Mouse (Mus musculus) myocyte (in vitro differentiated cells): ENCODE measurements around the gene Calm5. TPM values are rescaled to one million over a fixed set of nuclear protein-coding genes. Genes with fewer than 3 reads are reported as not detected.

ENCODE experiments used
- H3K27me3 ChIP-seq: one replicate; pipeline ENCODE4 v1.6.1; 2011; ENCODE audit not compliant: control insufficient read depth, insufficient read depth, insufficient read length
- H3K36me3 ChIP-seq: one replicate; pipeline ENCODE4 v1.6.1; 2011; ENCODE audit not compliant: control insufficient read depth, insufficient read depth
- H3K4me2 ChIP-seq: one replicate; pipeline ENCODE4 v1.6.1; 2011; ENCODE audit warnings: low read depth, control low read depth
- H3K4me3 ChIP-seq: one replicate; pipeline ENCODE4 v1.5.1; 2011; ENCODE audit warnings: mild to moderate bottlenecking, control low read depth, moderate library complexity
- H3K79me2 ChIP-seq: one replicate; pipeline ENCODE4 v1.6.1; 2011; ENCODE audit not compliant: control insufficient read depth, insufficient read depth
- H3ac ChIP-seq: one replicate; pipeline ENCODE4 v1.6.1; 2011; ENCODE audit not compliant: control insufficient read depth, insufficient read length
- CEBPB ChIP-seq: IDR thresholded peaks from 2 replicates; pipeline ENCODE4 v1.6.1; 2011; ENCODE audit warnings: mild to moderate bottlenecking, moderate library complexity; ENCODE audit not compliant: poor library complexity, insufficient read depth, severe bottlenecking
- E2F4 ChIP-seq: IDR thresholded peaks from one replicate; pipeline ENCODE4 v1.6.1; 2011; ENCODE audit warnings: mild to moderate bottlenecking, control low read depth, moderate library complexity; ENCODE audit not compliant: insufficient read depth
- MAX ChIP-seq: IDR thresholded peaks from one replicate; pipeline ENCODE4 v1.6.1; 2011; ENCODE audit warnings: low read depth, mild to moderate bottlenecking, control low read depth
- MYOD1 ChIP-seq, 3 experiments: IDR thresholded peaks; one replicate each; pipeline ENCODE4 v1.6.1; 2011; ENCODE audit warnings: control low read depth in 2 of 3, low read depth in 2 of 3, mild to moderate bottlenecking in 2 of 3, moderate library complexity in 1 of 3; ENCODE audit not compliant: insufficient read length in 2 of 3, control insufficient read depth in 1 of 3
- MYOG ChIP-seq, 3 experiments: IDR thresholded peaks; one replicate each; pipeline ENCODE4 v1.6.1; 2011; ENCODE audit warnings: control low read depth in 2 of 3, low read depth in 2 of 3, mild to moderate bottlenecking in 2 of 3; ENCODE audit not compliant: insufficient read length in 2 of 3, control insufficient read depth in 1 of 3, insufficient read depth in 1 of 3
- POLR2A ChIP-seq: IDR thresholded peaks from one replicate; pipeline ENCODE4 v1.6.1; 2011; ENCODE audit warnings: low read depth, mild to moderate bottlenecking, control low read depth, moderate library complexity; ENCODE audit not compliant: insufficient read length
- POLR2AphosphoS2 ChIP-seq: IDR thresholded peaks from one replicate; pipeline ENCODE4 v1.6.1; 2011; ENCODE audit warnings: low read depth, control low read depth; ENCODE audit not compliant: insufficient read length
- REST ChIP-seq: IDR thresholded peaks from one replicate; pipeline ENCODE4 v1.6.1; 2011; ENCODE audit warnings: mild to moderate bottlenecking, control low read depth, moderate library complexity; ENCODE audit not compliant: insufficient read depth, insufficient read length
- SRF ChIP-seq: IDR thresholded peaks from one replicate; pipeline ENCODE4 v1.6.1; 2011; ENCODE audit warnings: low read depth; ENCODE audit not compliant: control insufficient read depth, insufficient read length
- TCF12 ChIP-seq: IDR thresholded peaks from one replicate; pipeline ENCODE4 v1.6.1; 2011; ENCODE audit warnings: mild to moderate bottlenecking, control low read depth; ENCODE audit not compliant: poor library complexity, insufficient read depth, severe bottlenecking
- TCF3 ChIP-seq: IDR thresholded peaks from one replicate; pipeline ENCODE4 v1.6.1; 2011; ENCODE audit warnings: low read depth, control low read depth; ENCODE audit not compliant: insufficient read length
- USF1 ChIP-seq: IDR thresholded peaks from one replicate; pipeline ENCODE4 v1.6.1; 2011; ENCODE audit warnings: low read depth, mild to moderate bottlenecking, control low read depth, moderate library complexity
- polyA plus RNA-seq: library from polyadenylated mRNA; unstranded; fragments of >200 nt; fragmentation: generic; extraction: Trizol; gene quantifications from one replicate; pipeline ENCODE4 v1.2.1, GENCODE M21; 2012; ENCODE audit warnings: missing spikeins

Calm5 gene
- polyA plus RNA-seq, 1 experiment: not detected

GRCm38 (mm10) chr13:3865648-3866354 lies 11.8 kb downstream of the Calm5 start:
- Histone ChIP-seq H3K4me3 (no peak overlapping the region), H3K36me3 (no peaks in the 10 kb centered on the region), H3K79me2 (no peaks in the 10 kb centered on the region), H3K27me3 (no peaks in the 10 kb centered on the region), H3ac (no peak overlapping the region), H3K4me2 (no peak overlapping the region)
- TF ChIP-seq MYOD1 (IDR thresholded peaks at IDR 0.05; ENCODE audit: control insufficient read depth in 1 of 3, insufficient read length in 2 of 3, low read depth in 2 of 3) (peak in 1 of 3 experiments; percentile 37), MYOG (IDR thresholded peaks at IDR 0.05; ENCODE audit: control insufficient read depth in 1 of 3, insufficient read depth in 1 of 3, insufficient read length in 2 of 3, low read depth in 2 of 3) (peak in 1 of 3 experiments; percentile 13), POLR2A (no peak), REST (no peak)

- H3K36me3 ChIP-seq: no peaks in the 10 kb centered on the region
- no peak for TF ChIP-seq POLR2A
- H3ac ChIP-seq: no peak overlapping the region
- no peaks in the 10 kb centered on the region for H3K79me2 ChIP-seq
- H3K4me2 ChIP-seq: no peak overlapping the region
- no peak overlapping the region for H3K4me3 ChIP-seq
- no peaks in the 10 kb centered on the region for H3K27me3 ChIP-seq
Measured at GRCm38 (mm10) chr13:3866355-3867052, 12.5 kb downstream of the Calm5 start.

- no peaks in the 10 kb centered on the region for H3K79me2 ChIP-seq
- TF ChIP-seq CEBPB: no peak
- no peak for TF ChIP-seq MYOG (IDR thresholded peaks at IDR 0.05; ENCODE audit: control insufficient read depth in 1 of 3, insufficient read depth in 1 of 3, insufficient read length in 2 of 3, low read depth in 2 of 3)
- no peak for TF ChIP-seq USF1
- TF ChIP-seq REST: no peak
- no peak for TF ChIP-seq MYOD1 (IDR thresholded peaks at IDR 0.05; ENCODE audit: control insufficient read depth in 1 of 3, insufficient read length in 2 of 3, low read depth in 2 of 3)
- no peak for TF ChIP-seq E2F4
- H3K27me3 ChIP-seq: no peaks in the 10 kb centered on the region
- no peak overlapping the region for H3K4me2 ChIP-seq
- H3K36me3 ChIP-seq: no peaks in the 10 kb centered on the region
- H3K4me3 ChIP-seq: no peak overlapping the region
- H3ac ChIP-seq: no peak overlapping the region
Measured at GRCm38 (mm10) chr13:3867158-3867557, 13.2 kb downstream of the Calm5 start.

GRCm38 (mm10) chr13:3869901-3870300 lies 15.9 kb downstream of the Calm5 start:
- no peak overlapping the region for H3ac ChIP-seq
- no peak overlapping the region for H3K4me3 ChIP-seq
- no peaks in the 10 kb centered on the region for H3K79me2 ChIP-seq
- no peaks in the 10 kb centered on the region for H3K27me3 ChIP-seq
- no peaks in the 10 kb centered on the region for H3K36me3 ChIP-seq
- TF ChIP-seq USF1 (no peak), POLR2AphosphoS2 (no peak), POLR2A (no peak), MYOD1 (IDR thresholded peaks at IDR 0.05; ENCODE audit: control insufficient read depth in 1 of 3, insufficient read length in 2 of 3, low read depth in 2 of 3) (no peak), CEBPB (no peak), TCF12 (no peak), REST (no peak), TCF3 (no peak), MYOG (IDR thresholded peaks at IDR 0.05; ENCODE audit: control insufficient read depth in 1 of 3, insufficient read depth in 1 of 3, insufficient read length in 2 of 3, low read depth in 2 of 3) (no peak), SRF (no peak), MAX (no peak), E2F4 (no peak)
- H3K4me2 ChIP-seq: no peak overlapping the region

- Histone ChIP-seq H3ac (no peak overlapping the region), H3K4me3 (no peak overlapping the region), H3K4me2 (no peak overlapping the region), H3K27me3 (no peaks in the 10 kb centered on the region), H3K79me2 (no peaks in the 10 kb centered on the region), H3K36me3 (no peaks in the 10 kb centered on the region)
- TF ChIP-seq MYOG (IDR thresholded peaks at IDR 0.05; ENCODE audit: control insufficient read depth in 1 of 3, insufficient read depth in 1 of 3, insufficient read length in 2 of 3, low read depth in 2 of 3) (no peak), TCF3 (no peak), POLR2AphosphoS2 (no peak), POLR2A (no peak), MAX (no peak), TCF12 (no peak)
Measured at GRCm38 (mm10) chr13:3872832-3873231, 18.9 kb downstream of the Calm5 start.
